Mouse (Mus musculus) adrenal gland, adult (tissue): ENCODE data around the gene Ppbp.
"Not testable (repeated sequence)": the region's sequence is repeated elsewhere in the genome, so short reads cannot be mapped to it uniquely, and the experiment has no call there.

Experiments used
- DNase-seq, 2 experiments: peaks; one replicate each; pipeline ENCODE4 v3.0.0; 2022 to 2023; ENCODE audit warnings: low spot score in 1 of 2; ENCODE audit not compliant: inconsistent age in 2 of 2

Ppbp gene

GRCm38 (mm10) chr5:90785659-90786588, 17.6 kb downstream of the Ppbp start, which contains the start of gene Cxcl3:
Cxcl3 (plus strand) TSS chr5:90786103.
- peak in 1 of 2 experiments; percentile 56 for DNase-seq

GRCm38 (mm10) chr5:90788114-90788513, 19.8 kb downstream of the Ppbp start:
- DNase-seq, result no peak

GRCm38 (mm10) chr5:90789306-90790073, 21.2 kb downstream of the Ppbp start:
- peak in 1 of 2 experiments; percentile 70 for DNase-seq

- no peak for DNase-seq
Measured at GRCm38 (mm10) chr5:90790074-90790502, 21.8 kb downstream of the Ppbp start.

- DNase-seq, result no peak
Measured at GRCm38 (mm10) chr5:90794195-90794625, 25.9 kb downstream of the Ppbp start, which contains the start of gene Cxcl15. Cxcl15 (plus strand) TSS chr5:90794534.

GRCm38 (mm10) chr5:90795392-90795791, 27.1 kb downstream of the Ppbp start:
- DNase-seq, result not testable (repeated sequence)

GRCm38 (mm10) chr5:90804574-90804973, 36.3 kb downstream of the Ppbp start:
- DNase-seq, result no peak

GRCm38 (mm10) chr5:90806050-90806449, 37.7 kb downstream of the Ppbp start:
- no peak for DNase-seq

GRCm38 (mm10) chr5:90807176-90807950, 39.0 kb downstream of the Ppbp start:
- DNase-seq, result no peak
